Mouse (Mus musculus): Measurements from ENCODE around the gene Rap1a. TPM values are rescaled to one million over a fixed set of nuclear protein-coding genes. Genes with fewer than 3 reads are reported as not detected.

Rap1a gene
- polyA plus RNA-seq, 1 experiment from 2014 or later, result 83.4 TPM

DNA sequence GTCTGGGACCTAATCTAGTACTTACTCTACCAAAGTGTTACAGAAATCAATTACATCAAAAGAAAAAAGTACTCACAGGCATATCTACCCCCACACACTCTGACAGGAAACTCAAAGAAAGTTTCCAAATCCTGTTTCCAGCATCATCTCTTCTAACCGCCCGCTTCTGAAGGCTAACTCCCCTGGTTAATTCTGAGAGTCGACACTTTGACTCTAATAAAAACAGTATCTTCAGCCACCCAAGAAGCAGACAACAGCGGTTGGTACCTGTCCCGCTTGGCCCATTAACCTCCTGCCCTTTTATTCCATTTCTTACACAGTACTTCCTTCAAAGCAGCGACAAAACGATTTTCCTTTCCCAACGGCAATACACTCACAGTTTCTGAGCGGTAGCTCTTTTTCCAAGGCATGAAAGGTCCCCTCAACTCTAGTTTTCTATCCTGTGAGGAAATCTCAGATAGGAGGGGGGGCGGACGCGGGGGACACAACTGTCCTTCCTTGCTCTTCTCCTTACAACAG is 921 bp downstream of the Rap1a start:
- H3K36me3 ChIP-seq, result no peaks in the 10 kb centered on the region
- under 1% methylated on average over 12 of the region's 12 CpGs for WGBS
- peak overlapping the region; percentile 66 for H3K4me2 ChIP-seq (replicated peaks)
- peak overlapping the region; percentile 83 for H3K27ac ChIP-seq
- H3K4me3 ChIP-seq, result peak overlapping the region; percentile 92
- no peaks in the 10 kb centered on the region for H3K9me3 ChIP-seq
- ATAC-seq (ENCODE audit: insufficient number of reproducible peaks, insufficient read depth, low FRiP score, low TSS enrichment), result no peak
- no peaks in the 10 kb centered on the region for H3K27me3 ChIP-seq
- peak overlapping the region; percentile 92 for H3K9ac ChIP-seq
- peaks cover 15% of the 10 kb centered on the region for H3K4me1 ChIP-seq

DNA sequence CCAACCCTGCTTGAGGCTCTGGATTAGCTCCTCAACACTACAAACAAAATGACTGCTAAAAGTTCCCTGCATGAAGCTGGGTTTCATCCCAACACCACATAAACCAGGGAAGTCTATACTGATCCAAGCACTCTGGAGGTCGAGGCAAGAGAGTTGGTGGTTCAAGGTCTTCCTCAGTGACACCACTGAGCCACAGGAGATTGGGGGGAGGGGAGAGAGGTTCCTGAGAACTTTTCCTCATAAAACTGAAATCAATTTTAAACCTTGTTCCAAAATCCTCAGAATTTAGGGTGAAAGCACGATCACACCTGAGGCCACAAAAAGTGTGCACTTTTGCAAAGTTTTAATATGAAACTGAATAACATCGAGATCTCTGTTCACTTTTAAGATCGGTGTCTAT is 1.8 kb downstream of the Rap1a start:
- WGBS, result 72% methylated on average over 4 of the region's 4 CpGs

DNA sequence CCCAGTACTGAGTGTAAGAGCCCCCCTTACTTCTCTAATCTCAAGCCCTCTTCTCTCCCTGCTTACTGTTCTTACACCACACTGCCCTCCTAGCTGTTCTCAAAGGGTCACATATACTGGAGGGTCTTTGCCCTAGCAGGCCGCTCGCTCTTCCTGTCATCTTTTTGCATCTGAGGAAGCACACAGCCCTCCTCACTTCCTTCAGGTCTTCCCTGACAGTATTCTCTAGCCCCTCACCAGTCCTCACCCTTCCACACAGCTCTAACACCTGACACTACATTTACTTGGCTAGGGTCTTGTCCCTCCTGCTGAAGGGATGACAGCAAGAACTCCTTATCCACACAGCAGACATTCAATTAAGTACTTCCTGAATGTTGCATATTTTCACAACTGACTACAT is 2.4 kb downstream of the Rap1a start:
- no peaks in the 10 kb centered on the region for H3K9me3 ChIP-seq
- H3K36me3 ChIP-seq, result no peaks in the 10 kb centered on the region
- 76% methylated on average over 2 of the region's 2 CpGs for WGBS
- H3K4me2 ChIP-seq (replicated peaks), result no peak overlapping the region
- ATAC-seq (ENCODE audit: insufficient number of reproducible peaks, insufficient read depth, low FRiP score, low TSS enrichment), result no peak
- no peaks in the 10 kb centered on the region for H3K27me3 ChIP-seq
- no peak overlapping the region for H3K27ac ChIP-seq
- no peak overlapping the region for H3K9ac ChIP-seq
- no peak overlapping the region for H3K4me3 ChIP-seq
- peaks cover 15% of the 10 kb centered on the region for H3K4me1 ChIP-seq

More for the DNA sequence above, 1.8 kb downstream of the Rap1a start:
- Histone ChIP-seq H3K4me2 (replicated peaks) (peak overlapping the region; percentile 66), H3K36me3 (no peaks in the 10 kb centered on the region), H3K4me3 (peak overlapping the region; percentile 92; the same call in 1 of the 2 replicates), H3K27ac (no peak overlapping the region), H3K4me1 (peaks cover 15% of the 10 kb centered on the region), H3K9ac (no peak overlapping the region), H3K9me3 (no peaks in the 10 kb centered on the region), H3K27me3 (no peaks in the 10 kb centered on the region)
- no peak for ATAC-seq (ENCODE audit: insufficient number of reproducible peaks, insufficient read depth, low FRiP score, low TSS enrichment)

DNA sequence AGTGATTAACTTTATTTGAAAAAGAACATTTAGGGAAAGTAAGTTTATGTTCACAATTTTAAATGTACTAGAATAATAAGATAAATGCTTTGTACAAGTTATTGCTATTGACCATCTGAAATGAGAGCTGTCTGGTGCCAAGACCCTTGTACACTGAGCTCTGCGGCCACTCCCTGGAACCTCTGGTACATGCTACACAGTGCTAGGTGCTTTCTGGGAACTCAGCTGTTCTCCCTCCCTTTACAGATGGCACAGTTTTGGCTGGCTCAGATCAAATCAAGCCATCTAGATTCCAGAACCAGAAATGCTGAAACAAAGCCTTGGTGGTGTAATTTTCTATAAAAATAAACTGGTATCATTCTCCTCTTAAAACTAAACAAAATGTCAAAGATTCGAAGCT is 3.7 kb downstream of the Rap1a start:
- no peak for ATAC-seq (ENCODE audit: insufficient number of reproducible peaks, insufficient read depth, low FRiP score, low TSS enrichment)
- no peak overlapping the region for H3K4me3 ChIP-seq
- 77% methylated on average over 2 of the region's 2 CpGs for WGBS
- H3K4me2 ChIP-seq (replicated peaks), result no peak overlapping the region
- no peaks in the 10 kb centered on the region for H3K9me3 ChIP-seq
- H3K27ac ChIP-seq, result no peak overlapping the region
- H3K4me1 ChIP-seq, result peaks cover 15% of the 10 kb centered on the region
- H3K27me3 ChIP-seq, result no peaks in the 10 kb centered on the region
- no peaks in the 10 kb centered on the region for H3K36me3 ChIP-seq
- no peak overlapping the region for H3K9ac ChIP-seq

DNA sequence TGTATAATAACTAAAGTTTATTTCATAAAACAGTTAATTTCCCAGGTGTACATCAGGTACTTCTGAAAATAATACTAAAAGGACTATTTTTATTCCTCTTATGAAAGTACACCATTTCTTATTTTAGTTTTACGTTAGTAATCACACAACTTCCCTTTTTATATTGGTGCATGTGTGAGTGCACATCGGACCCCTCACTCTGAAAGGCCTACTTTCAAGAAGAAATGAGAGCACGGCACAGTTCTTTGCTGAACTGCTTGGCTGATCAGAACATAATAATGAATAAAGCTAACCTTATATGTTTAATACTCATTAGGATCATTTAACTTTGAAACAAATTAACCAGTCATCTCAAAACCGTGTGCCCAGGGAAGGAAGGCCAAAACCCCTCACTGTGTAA is 4.4 kb downstream of the Rap1a start:
- 88% methylated on average over 4 of the region's 4 CpGs for WGBS
- Histone ChIP-seq H3K9ac (no peak overlapping the region), H3K4me1 (peaks cover 15% of the 10 kb centered on the region), H3K4me3 (no peak overlapping the region), H3K4me2 (replicated peaks) (no peak overlapping the region), H3K27me3 (no peaks in the 10 kb centered on the region), H3K9me3 (no peaks in the 10 kb centered on the region), H3K27ac (no peak overlapping the region), H3K36me3 (no peaks in the 10 kb centered on the region)
- ATAC-seq (ENCODE audit: insufficient number of reproducible peaks, insufficient read depth, low FRiP score, low TSS enrichment), result no peak

DNA sequence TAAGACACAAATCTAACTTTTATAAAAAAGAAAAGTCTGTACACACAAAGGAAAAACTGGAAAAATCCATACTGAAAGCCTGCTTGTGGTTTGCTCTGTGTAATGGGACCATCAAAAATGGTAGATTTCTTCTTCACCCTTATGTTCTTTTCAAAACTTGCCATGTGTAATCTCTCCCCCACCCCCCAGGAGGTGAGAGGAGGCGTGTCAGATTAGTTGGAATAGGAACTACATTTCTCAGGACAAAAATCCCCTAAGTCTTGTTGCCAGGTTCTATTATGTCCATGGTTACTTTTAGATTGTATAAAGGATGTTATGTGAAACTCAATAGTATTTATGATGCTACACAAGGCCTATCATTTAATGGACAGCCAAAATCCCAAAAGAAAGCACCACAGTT is 6.8 kb downstream of the Rap1a start:
- WGBS, result 74% methylated on average over 1 of the region's 1 CpGs
- H3K36me3 ChIP-seq, result no peaks in the 10 kb centered on the region
- H3K27ac ChIP-seq, result no peak overlapping the region
- no peaks in the 10 kb centered on the region for H3K27me3 ChIP-seq
- no peaks in the 10 kb centered on the region for H3K9me3 ChIP-seq
- no peak for ATAC-seq (ENCODE audit: insufficient number of reproducible peaks, insufficient read depth, low FRiP score, low TSS enrichment)
- peaks cover 7% of the 10 kb centered on the region for H3K4me1 ChIP-seq
- no peak overlapping the region for H3K4me3 ChIP-seq
- H3K4me2 ChIP-seq (replicated peaks), result no peak overlapping the region
- H3K9ac ChIP-seq, result no peak overlapping the region

DNA sequence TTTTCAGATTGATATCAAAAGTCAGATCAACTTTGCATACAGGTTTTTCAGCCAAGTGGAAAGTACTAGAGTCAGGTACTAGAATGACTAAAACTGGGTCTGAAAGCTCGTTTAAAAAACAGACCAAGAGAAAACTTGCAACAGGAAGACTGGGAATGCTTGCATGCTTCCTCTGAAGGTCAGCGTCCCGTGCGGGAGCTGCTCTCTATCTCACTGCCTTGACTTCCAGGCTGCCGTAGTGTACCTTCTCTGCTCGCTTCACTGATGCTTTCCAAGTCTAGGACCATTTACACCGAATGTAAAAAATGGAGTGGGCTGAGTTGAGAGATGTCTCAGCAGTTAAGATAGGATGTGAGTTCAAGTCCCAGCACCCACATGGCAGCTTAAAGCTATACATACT is 8.8 kb downstream of the Rap1a start:
- 91% methylated on average over 7 of the region's 7 CpGs for WGBS
- H3K27ac ChIP-seq, result no peak overlapping the region
- H3K4me3 ChIP-seq, result no peak overlapping the region
- ATAC-seq (ENCODE audit: insufficient number of reproducible peaks, insufficient read depth, low FRiP score, low TSS enrichment), result no peak
- H3K36me3 ChIP-seq, result no peaks in the 10 kb centered on the region
- no peaks in the 10 kb centered on the region for H3K9me3 ChIP-seq
- no peak overlapping the region for H3K9ac ChIP-seq
- no peaks in the 10 kb centered on the region for H3K4me1 ChIP-seq
- H3K27me3 ChIP-seq, result no peaks in the 10 kb centered on the region
- H3K4me2 ChIP-seq (replicated peaks), result no peak overlapping the region

DNA sequence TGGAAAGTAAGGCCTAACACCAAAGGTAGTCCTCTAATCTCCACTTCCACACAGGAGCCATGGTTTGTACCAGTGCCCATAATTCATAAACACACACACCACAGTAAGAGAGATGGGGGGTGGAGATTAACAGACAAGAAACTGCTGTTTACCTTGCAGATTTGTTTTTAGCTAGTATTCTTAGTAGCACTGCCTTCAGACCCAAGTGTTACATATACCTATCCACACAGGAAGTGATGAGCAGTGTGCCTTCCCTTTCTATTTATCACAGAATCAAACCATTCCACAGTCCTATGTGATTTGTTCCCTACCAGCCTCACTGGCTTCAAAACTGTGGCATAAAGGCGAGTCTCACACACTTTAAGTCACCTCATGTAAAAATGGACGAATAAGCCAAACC is 10.0 kb downstream of the Rap1a start:
- H3K4me3 ChIP-seq, result no peak overlapping the region
- no peaks in the 10 kb centered on the region for H3K4me1 ChIP-seq
- H3K9me3 ChIP-seq, result no peaks in the 10 kb centered on the region
- no peak overlapping the region for H3K4me2 ChIP-seq (replicated peaks)
- ATAC-seq (ENCODE audit: insufficient number of reproducible peaks, insufficient read depth, low FRiP score, low TSS enrichment), result no peak
- no peaks in the 10 kb centered on the region for H3K27me3 ChIP-seq
- WGBS, result 99% methylated on average over 2 of the region's 2 CpGs
- no peak overlapping the region for H3K27ac ChIP-seq
- H3K36me3 ChIP-seq, result no peaks in the 10 kb centered on the region
- no peak overlapping the region for H3K9ac ChIP-seq

DNA sequence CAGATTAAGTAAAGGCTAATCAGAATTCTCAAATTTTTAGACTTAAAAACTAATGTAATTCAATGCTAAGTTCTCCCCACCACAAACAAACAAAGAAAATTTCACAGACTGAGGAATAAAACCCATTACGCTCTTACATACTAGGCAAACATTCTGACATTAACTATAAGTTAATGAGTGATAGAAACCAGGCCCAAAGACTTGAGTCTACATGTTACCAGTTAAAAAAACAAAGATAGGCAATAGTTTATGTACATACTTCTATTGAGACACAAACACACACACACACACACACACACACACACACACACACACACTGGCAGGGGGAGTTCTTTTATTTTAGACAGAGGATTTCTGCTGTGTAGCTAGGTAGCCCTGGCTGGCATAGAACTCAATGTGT is 10.8 kb downstream of the Rap1a start:
- no peaks in the 10 kb centered on the region for H3K36me3 ChIP-seq
- H3K9ac ChIP-seq, result no peak overlapping the region
- ATAC-seq (ENCODE audit: insufficient number of reproducible peaks, insufficient read depth, low FRiP score, low TSS enrichment), result no peak
- no peaks in the 10 kb centered on the region for H3K27me3 ChIP-seq
- no peak overlapping the region for H3K27ac ChIP-seq
- no peak overlapping the region for H3K4me2 ChIP-seq (replicated peaks)
- H3K4me3 ChIP-seq, result no peak overlapping the region
- H3K4me1 ChIP-seq, result no peaks in the 10 kb centered on the region
- 91% methylated on average over 1 of the region's 1 CpGs for WGBS
- H3K9me3 ChIP-seq, result no peaks in the 10 kb centered on the region

DNA sequence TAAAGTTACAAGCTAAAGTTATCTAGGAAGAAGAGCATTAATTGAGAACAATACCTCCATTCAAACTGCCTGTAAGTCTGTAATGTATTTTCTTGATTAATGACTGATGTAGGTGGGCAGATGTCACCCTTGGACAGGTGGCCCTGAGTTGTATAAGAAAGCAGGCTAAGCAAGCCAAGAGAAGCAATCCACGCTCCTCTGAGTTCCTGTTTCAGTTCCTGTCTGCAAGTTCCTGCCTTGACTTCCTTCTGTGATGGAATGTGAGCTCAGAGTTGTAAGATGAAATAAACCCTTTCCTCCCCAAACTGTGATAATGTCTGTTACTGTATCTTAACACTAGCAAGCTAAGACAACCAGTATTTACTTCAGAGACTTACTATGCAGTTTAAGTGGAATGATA is 11.4 kb downstream of the Rap1a start:
- Histone ChIP-seq H3K4me1 (no peaks in the 10 kb centered on the region), H3K9me3 (no peaks in the 10 kb centered on the region), H3K9ac (no peak overlapping the region), H3K36me3 (no peaks in the 10 kb centered on the region), H3K4me2 (replicated peaks) (no peak overlapping the region), H3K4me3 (no peak overlapping the region), H3K27ac (no peak overlapping the region), H3K27me3 (no peaks in the 10 kb centered on the region)
- 81% methylated on average over 1 of the region's 1 CpGs for WGBS
- no peak for ATAC-seq (ENCODE audit: insufficient number of reproducible peaks, insufficient read depth, low FRiP score, low TSS enrichment)

DNA sequence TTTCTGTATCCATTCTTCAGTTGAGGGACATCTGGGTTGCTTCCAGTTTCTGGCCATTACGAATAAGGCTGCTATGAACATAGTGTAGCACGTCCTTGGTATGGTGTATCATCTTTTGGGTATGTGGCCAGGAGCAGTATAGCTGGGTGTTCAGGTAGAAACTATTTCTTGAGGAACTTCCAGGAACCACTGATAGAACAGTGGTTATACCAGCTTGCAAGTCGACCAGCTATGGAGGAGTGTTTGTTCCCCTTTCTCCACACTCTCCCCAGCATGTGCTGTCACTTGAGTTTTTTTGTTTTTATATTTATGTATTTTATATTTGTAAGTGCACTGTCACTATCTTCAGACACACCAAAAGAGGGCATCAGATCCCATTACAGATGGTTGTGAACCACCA is 13.8 kb downstream of the Rap1a start:
- Histone ChIP-seq H3K27ac (no peak overlapping the region), H3K4me1 (peaks cover 3% of the 10 kb centered on the region; the same call in 1 of the 2 replicates), H3K9me3 (no peaks in the 10 kb centered on the region), H3K36me3 (no peaks in the 10 kb centered on the region), H3K4me2 (replicated peaks) (no peak overlapping the region), H3K9ac (no peak overlapping the region), H3K27me3 (no peaks in the 10 kb centered on the region), H3K4me3 (no peak overlapping the region)
- ATAC-seq (ENCODE audit: insufficient number of reproducible peaks, insufficient read depth, low FRiP score, low TSS enrichment), result no peak
- 91% methylated on average over 3 of the region's 3 CpGs for WGBS

DNA sequence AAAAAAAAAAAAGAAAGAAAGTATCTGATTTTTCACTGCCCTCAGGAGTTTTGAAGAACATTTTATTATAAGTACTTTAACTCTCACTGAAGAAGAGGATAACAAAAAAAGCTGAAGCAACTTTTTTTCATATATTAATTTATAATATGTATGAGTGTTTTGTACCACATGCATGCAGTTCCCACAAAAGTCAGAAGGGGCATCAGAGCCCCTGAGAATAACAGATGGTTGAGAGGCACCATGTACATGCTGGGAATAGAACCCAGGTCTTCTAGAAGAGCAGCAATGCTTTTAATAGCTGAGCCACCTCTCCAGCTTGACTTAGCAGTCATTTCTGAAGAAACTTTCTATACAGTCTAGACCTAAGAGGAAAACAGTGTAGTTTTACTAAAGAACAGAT is 15.3 kb downstream of the Rap1a start:
- peaks cover 4% of the 10 kb centered on the region; the same call in 1 of the 2 replicates for H3K4me1 ChIP-seq
- no peak overlapping the region for H3K4me2 ChIP-seq (replicated peaks)
- no peak overlapping the region for H3K4me3 ChIP-seq
- H3K9ac ChIP-seq, result no peak overlapping the region
- H3K27ac ChIP-seq, result no peak overlapping the region
- no peaks in the 10 kb centered on the region for H3K9me3 ChIP-seq
- ATAC-seq (ENCODE audit: insufficient number of reproducible peaks, insufficient read depth, low FRiP score, low TSS enrichment), result no peak
- no peaks in the 10 kb centered on the region for H3K36me3 ChIP-seq
- no peaks in the 10 kb centered on the region for H3K27me3 ChIP-seq

DNA sequence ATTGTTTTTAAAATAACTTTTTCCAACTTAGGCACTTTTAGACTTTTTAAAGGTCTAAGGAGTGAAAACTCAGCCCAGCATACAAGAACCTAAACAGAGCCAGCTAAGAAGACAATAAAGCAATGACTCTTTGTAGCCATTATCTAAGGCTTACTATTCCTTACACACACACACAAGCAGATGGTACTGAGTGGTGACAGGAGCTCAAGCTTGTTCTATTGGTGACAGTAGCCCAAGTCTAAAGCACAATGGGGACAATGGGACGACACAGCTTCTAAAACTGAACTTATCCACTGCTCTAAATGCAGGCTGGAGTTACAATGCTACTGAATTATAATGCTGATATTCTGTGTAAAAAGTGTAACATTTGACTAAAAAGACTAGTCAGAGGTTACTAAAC is 17.3 kb downstream of the Rap1a start:
- no peak overlapping the region for H3K9ac ChIP-seq
- WGBS, result 74% methylated on average over 1 of the region's 1 CpGs
- peaks cover 4% of the 10 kb centered on the region; the same call in 1 of the 2 replicates for H3K4me1 ChIP-seq
- no peak overlapping the region for H3K27ac ChIP-seq
- no peaks in the 10 kb centered on the region for H3K9me3 ChIP-seq
- no peak overlapping the region for H3K4me3 ChIP-seq
- no peak overlapping the region for H3K4me2 ChIP-seq (replicated peaks)
- no peak for ATAC-seq (ENCODE audit: insufficient number of reproducible peaks, insufficient read depth, low FRiP score, low TSS enrichment)
- no peaks in the 10 kb centered on the region for H3K36me3 ChIP-seq
- no peaks in the 10 kb centered on the region for H3K27me3 ChIP-seq

Data from embryonic facial prominence, embryonic 12.5 days (tissue).